Mouse (Mus musculus) CD4-positive, CD25-positive, alpha-beta regulatory T cell, adult 4 months (primary cell): Measurements from ENCODE around the gene Lrrc3c. TPM values are rescaled to one million over a fixed set of nuclear protein-coding genes. Genes with fewer than 3 reads are reported as not detected.
"Not testable (repeated sequence)": the region's sequence is repeated elsewhere in the genome, so short reads cannot be mapped to it uniquely, and the experiment has no call there.

Experiments used
- ATAC-seq: one replicate; pipeline ENCODE4 v1.8.0; 2017
- polyA plus RNA-seq, 2 experiments: library from polyadenylated mRNA; unstranded; fragments of 100-300 nt; shearing (Covaris generic); gene quantifications; one replicate each; pipeline ENCODE4 v1.2.1; 2017

Gene Lrrc3c
- polyA plus RNA-seq, 2 experiments from 2014 or later = not detected

DNA sequence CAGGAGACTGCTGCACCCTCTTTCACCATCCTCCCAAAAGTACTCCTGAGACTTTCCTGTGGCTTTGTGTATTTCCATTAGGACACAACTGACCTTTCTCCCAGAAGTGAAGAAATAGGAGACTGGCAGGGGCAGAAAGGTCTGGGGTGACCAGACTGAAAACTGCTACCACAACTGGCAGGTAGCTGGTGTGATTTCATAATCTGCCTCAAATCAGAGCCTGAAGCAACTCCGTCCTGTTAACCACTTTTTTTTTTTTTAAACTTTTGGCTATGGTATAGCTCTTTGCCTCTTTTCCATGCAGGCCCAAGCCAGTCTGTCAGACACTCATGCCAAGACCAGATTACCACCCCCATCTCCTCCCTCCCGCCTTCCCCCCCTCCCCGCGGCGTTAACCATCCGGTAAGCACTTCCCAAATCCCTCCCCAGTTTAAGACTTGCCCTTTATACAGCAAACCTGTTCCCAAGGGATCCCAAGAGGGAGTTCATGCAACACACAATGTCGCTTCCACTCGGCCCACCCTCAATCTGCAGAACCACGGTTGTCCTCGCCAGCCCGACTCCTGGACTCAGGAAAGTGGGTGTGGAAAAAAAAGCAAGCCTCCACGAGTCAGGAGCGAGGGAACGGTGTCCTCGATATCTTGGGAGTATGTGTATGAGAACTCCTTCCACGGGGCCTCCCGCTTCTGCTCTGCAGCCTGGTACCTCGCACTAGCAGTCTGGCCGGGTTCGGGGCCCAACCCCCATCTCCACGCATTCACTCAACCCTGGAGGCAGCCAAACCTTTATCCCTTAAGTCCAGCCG is 11.8 kb upstream of the Lrrc3c start:
- no peak for ATAC-seq

DNA sequence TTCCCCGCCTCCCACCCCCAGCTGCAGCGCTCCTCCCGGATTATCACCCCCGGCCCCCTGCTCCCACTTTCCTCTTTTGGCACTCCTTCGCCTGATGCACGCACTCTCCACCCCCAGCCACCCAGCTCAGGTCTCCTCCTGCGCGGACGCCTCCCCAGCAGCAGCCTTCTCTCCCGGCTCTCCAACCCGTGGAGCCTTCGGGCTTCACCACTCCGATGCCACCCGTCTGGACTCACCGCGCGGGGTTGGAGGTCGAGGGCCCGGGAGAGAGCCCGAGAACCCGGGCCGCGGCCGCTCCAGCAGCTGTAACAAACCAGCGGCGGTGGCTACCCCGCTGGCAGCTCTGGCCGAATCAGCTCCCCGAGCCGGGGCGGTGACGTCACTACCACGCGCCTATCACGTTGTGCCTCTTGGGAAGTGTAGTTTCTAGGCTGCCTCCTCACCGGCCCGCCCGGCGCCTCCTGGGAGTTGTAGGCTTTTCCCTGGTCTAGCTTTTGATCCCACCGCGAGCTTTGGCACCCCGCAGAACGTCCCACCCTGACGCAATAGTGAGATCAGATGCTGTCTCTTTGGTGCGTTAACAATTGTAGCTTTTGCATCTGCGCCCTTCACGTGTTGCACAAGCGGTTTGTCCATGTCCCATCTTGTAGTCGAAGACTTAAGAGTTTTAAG is 11.1 kb upstream of the Lrrc3c start, which contains the start of gene Ormdl3:
TSS of gene Ormdl3 (minus strand) at position 477 of the 672 bp plus-strand sequence.
- peak; percentile 98 for ATAC-seq

DNA sequence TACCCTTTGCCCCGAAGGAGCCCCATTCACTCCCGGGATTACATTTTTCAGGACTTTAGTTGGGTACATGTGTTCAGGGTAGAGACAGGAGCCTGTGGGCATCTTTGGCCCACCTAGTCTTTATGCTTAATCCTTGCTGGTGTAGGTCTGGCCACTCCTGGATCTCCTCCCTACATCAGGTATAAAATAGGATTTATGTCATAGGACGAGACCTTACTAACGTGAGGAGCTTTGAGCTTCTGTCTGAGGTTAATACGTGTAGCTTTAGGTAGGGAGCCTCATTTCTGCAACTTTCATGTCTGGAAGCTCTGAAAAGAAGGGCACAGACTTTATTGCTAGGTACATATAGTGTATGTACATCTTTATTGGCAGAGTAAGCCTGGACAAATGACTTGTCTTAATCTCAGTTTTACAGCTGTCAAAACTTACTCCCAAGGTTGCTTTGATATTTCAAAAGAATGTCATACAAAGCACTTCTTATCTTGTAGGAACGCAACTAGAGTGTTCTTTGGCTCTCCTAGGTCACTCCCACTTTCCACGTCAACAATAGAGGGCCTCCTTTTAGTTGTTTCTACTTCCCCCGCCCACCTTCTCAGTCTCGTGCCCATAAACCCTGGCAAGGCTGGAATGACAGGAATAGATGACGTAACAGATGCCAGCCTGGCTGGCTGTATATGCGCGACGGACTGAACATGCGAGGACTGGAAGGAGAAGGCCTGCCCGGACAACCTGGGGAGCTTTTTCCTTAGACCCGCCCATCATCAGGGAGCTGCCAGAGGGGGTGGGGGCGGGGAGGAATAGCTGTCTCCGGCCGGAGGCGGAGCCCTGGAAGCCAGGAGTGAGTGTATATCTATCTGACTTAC is 10.2 kb upstream of the Lrrc3c start:
- ATAC-seq = peak; percentile 48

DNA sequence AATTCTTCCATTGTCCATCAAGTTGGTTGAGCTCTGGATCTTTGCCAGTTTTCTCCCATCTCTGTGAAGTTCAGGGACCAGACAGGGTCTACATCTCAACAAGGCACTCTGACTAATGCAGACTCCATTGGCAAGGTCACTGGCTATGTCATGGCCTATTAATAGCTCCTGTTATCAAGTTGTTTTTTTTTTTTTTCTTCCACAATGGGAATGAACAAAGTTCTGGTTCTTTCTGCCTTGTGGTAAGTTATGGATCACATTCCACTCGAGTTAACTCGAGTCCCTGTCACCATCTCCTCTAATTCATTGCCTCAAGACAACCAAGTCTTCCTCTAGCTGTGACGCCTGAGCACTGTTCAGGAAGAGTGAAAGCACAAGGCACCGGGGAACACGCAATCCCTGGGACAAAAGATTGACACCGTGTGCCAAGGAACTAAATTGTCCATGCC is 9.2 kb upstream of the Lrrc3c start:
- ATAC-seq = no peak

DNA sequence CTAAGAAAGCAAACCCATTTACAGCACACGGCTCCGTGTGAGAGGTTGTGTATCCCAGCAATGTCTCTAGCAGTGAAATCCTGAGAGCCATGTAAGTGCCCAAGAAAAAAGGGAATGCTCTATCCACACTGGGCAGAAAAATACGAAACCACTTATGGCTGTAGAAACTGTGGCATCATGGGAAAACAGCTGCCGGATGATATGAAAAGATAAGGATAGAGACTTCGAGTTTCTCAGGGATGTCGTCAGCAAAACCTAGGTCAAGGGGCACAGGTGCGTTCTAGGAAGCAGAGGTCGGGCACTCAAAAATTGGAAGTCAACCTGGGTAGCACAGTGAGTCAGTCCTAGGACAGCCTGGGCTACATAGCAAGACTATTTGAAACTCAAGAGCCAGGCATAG is 8.8 kb upstream of the Lrrc3c start:
- no peak for ATAC-seq

DNA sequence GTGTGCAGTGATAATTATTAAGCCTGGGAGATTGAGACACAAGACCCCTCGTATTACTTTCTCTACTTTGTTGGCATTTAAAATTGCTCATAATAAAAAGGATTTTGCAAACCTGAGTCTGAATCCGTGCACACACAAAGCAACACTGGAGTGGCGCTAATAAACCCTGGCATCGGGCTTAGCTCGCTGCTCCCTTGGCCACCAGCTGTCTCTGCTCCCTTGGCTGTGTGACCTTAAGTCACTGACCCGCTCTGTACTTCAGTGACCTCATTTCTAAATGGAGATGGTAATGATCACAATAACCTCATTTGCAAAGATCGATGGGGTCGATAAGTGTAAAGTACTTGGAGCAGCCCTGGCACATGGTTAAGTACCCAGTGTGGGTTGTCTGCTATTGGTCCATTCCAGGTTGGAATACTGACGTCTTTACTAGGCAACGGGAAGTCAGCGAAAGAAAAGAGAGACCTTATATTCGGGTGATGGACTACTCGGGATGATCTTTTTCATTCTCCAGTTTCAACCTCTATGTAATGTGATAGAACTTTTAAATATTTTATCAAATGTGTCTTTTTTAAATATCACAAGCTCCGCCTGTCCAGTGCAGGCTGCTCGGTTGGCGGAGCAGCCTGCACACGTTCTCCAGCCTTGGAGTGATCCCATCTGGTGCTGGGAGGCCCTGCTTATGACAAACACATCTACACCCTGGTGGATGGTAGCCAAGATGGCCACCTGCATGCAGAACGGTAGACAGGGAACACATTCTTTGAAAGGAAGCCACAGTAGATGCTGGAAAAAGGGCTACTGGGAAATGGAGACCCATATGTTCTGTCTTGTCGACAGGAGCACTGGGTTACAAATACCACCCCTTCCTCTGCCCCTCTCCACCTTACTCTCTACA is 7.3 kb upstream of the Lrrc3c start:
- no peak for ATAC-seq

DNA sequence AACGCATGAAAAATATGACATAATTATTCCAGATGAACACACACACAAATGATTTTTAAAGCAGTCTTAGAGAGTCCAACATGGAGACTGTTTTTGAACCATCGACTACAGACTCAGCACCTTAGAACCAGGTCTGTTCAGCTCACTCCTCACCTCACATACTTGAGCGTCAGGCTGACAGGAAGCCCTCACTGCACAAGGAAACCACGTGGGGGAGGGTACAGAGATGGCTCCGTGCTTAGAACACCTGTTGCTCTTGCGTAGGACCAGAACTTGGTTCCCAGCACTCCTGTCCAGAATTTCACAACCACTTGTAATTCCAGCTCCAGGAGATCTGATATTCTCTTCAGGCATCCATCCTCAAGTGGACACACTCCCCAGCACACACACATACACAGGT is 3.1 kb upstream of the Lrrc3c start:
- ATAC-seq = peak; percentile 57

DNA sequence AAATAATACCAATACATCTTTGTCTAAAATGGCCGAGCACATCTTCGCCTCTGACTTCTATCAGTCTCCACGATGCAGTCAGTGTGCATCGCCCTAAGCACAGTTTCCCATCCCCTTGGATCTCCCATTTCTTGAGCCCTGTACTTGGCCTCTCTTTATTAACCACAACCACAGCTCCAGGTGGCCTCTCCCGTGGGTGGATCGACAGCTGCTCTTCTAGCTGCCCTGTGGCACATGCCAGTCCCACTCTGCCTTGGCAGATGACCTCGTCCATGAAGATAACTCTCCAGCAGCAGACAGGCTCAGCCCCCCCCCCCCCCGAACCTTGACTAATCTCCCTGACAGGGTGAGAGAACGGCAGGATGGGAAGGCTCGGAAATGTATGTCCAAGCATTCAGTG is 2.6 kb upstream of the Lrrc3c start:
- no peak for ATAC-seq

DNA sequence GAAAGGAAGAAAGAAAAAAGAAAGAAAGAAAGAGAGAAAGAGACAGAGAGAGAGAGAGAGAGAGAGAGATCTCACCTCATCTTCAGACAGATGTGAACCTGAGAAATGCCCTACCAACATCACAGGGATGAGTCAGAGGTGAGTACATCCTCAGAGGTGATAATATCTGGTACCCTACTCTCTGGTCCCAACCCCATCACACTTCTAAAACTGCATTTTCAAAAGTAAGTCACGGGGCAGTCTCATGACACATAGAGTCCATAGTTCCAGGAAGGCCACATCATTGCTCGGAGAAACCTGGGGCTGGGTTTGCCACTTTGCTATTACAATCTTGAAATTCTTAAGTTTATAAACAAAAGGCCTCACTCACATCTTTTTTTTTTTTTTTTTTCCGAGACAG is 2.1 kb upstream of the Lrrc3c start:
- peak; percentile 26 for ATAC-seq

DNA sequence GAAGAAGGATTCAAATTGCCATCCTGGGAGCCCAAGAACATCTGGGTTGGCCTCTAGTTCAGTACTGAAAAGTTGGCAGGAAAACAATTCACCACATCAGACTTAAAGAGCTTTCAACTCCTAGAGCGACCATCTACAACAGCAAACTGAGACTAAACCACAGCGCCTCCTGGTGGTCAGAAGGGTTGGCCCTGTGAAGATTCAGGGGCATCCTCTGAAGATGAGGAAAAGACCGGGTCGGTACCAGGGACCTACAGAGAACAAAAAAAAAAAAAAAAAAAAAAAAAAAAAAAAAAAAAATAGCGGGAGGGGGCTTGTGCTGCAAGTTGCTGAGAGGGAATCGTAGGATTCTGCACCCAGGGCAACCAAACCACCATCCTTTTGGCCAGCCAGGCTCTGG is 728 bp upstream of the Lrrc3c start:
- ATAC-seq = peak; percentile 91

DNA sequence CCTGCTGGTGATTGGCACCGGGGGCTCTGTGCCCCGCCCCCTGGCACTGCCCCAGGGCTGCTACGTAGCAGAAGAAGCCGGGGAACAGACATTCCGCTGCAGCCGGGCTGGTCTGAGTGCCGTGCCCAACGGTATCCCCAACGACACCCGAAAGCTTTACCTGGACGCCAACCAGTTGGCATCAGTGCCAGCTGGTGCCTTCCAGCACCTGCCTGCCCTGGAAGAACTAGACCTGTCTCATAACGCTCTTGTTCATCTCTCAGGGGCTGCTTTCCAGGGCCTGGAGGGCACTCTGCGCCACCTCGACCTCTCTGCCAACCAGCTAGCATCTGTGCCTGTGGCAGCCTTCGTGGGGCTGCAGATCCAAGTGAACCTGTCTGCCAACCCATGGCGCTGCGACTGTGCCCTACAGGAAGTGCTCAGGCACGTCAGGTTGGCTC is 780 bp downstream of the Lrrc3c start:
- ATAC-seq = no peak

DNA sequence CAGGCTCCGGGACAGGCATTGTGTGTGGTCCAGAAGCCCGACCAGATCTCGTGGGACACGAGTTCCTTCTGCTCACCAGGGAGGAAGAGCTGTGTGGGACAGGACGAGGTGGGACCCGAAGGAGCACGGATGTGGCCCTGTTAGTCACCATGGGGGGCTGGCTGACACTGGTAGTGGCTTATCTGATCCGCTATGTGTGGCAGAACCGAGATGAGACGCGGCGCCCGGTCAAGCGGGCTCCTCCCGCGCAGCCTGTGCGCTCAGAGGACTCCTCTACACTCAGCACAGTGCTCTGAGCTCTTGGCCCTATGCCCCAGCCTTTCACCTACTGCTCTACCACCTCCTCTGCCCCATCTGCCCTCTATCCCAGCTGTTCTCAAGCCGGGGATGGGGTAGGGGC is 1.2 kb downstream of the Lrrc3c start:
- no peak for ATAC-seq

DNA sequence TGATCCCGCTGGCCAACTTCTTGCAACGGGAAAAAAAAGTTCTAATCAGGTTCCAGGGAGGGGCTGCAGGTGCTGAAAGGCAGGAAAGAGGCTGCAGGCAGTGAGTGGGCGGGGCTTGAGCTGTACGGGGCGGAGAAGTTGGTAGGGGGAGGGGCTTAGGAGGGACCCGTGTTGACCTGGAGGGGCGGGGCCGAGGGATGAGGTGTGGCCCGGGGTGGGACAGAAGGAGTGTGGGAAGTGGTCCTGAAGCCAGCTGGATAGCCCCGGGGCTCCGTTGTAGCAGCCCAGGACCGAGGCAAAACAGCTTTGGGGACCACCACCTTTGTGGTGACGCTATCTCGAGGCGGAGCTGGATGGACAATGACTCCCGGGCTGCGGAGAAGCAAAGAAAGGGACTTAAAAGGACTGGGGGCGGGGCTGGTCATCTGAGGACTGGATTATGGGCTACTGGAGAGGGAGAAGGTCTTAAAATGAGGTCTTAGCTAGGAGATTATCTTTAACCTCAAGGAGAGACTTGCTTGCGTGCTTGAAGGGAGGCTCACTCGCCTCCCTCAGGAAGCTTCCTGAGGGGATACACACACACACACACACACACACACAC is 4.1 kb downstream of the Lrrc3c start:
- no peak for ATAC-seq

DNA sequence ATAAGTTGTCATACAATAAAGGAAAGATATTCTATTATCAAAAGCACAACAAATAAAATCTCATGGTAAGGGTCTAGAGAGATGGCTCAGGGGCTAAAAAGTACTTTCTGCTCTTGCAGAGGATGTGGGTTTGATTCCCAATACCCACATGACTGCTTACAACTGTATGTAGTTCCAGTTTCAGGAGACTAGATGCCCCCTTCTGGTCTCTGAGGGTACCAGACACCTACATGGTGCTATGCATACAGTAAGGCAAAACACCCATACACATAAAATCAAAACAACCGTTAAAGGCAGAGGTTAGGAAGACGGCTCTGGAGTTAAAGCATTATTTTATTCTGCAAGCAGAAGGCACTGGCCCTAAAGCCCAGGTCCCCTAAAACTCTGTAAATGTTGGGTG is 5.9 kb downstream of the Lrrc3c start:
- no peak for ATAC-seq

DNA sequence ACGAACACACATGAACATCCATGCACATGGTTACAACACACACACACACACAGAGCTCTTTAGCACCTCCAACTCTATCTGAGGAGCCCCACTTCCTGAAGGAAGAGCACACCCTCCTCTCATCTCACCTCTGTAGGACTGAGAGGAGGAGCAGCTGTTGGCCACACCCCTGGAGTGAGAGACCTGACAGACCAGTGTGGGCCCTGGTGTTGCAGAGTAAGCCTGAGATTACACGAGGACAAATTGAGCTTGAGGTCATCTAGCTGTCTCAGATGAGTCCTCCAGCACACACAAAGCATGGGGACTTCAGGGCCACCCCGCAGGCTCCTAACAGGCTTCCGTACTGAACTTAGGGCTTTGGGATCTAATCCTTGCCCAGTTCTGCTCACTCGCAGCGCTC is 6.8 kb downstream of the Lrrc3c start:
- not testable (repeated sequence) for ATAC-seq

DNA sequence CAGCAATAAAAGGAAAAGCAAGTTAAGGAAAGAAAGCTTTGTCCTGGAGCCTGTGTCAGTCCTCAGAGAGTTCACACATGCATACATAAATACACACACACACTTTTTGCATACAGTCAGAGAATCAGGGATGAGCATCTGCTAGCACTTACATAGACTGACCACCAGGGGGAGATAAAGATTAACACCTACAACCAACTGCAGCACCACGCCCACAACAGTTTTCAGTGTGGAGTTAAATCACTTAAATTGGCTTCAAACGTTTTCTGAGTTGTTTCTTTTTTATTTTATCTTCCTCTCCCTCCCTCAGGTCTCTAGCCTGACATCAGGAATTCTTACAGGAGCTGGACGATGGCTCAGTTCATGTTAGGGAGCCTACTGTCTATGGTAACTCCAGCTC is 8.7 kb downstream of the Lrrc3c start:
- ATAC-seq = peak; percentile 76

DNA sequence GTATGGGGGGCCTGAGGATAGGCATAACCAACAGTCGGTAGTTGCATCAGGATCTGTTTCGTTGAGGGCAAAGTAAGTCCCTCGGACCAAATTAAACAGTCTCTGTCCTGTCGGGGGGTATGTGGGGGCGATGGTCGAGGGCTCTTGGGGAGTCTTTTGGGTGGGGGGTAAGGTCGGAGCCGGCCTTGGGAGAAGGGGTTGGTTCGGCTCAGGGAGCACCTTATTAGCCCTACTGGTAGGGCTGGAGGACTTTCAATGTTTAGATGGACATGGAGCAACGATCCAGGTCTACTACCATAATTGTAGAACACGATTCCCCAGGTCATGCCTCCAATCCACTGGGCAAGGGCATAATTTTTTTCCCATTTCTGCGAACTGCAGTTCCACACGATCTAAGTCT is 22.7 kb downstream of the Lrrc3c start:
- no peak for ATAC-seq

DNA sequence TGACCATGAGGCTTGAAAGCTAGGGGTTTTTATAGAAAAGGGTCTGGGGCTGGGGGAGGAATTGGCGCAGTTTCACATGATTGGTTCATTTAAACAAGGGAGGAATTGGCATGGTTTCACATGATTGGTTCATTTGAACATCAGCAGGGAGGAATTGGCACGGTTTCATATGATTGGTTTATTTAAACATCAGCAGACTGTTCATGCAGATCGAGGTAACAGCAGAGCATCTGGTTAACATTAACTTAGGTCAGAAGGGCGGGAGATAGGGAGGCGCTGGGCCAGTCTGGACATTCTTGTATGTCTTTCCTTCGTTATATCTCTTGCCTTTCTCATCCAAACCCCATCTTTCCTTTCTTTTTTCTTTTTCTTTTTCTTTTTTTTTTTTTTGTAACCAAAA is 25.9 kb downstream of the Lrrc3c start:
- ATAC-seq = not testable (repeated sequence)

DNA sequence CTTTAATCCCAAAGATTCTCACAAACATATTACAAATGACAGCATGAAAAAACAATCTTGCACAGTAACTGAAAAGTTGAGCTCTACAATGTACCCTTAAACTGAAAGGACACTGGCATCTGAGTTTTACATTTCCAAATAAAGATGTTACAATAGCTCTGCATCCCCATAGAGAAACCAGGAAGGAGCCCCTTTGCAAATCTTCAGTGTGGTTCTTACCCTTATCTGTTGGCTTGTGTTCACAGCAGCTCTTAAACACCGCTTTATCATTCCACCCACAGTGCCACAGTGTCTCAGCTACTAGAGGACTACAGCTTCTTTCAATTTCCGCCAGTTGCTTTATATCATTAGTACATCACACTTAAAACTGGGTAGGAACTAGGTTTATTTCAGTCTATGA is 26.3 kb downstream of the Lrrc3c start:
- ATAC-seq = not testable (repeated sequence)

DNA sequence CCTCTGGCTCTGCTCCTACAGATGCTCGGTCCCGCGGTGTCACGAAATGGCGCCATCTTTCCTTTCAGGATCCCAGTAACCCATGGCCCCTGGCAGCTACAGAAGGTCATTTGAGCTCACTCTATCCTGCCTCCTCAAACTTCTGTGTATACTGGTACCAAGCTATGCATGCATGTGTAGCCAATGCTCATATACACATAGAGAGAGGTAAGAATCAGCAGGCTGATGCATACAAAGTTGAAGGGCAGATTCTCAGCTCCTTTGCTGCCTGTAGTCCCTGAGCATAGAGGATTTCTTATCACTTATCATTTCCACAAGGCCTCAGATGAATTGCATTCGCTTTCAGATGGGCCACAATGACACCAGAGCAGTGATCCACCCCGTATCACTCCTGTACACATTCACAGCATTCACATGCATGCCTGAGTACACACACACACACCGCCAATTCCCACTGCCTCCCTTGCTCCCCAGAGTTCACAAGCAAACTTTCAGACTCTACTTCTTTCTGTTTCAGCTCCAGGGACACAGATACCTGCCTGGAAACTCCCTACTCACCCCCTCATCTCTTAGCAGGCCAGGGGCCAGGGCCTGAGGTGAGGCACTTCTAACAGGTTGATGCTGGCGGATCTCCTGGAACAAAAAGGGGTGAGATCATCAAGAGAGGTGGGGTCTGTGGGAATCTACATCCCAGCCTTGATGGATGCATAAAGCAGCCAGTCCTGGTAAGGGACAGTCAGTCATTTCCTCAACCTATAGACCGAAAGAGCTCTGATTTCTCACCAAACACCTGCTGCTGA is 27.7 kb downstream of the Lrrc3c start, which contains the start of the genes Gm12355 and Gsdma3:
TSS of gene Gm12355 (minus strand) at position 51 of the 800 bp plus-strand sequence.
TSS of gene Gsdma3 (plus strand) at position 750 of the 800 bp plus-strand sequence.
- no peak for ATAC-seq
